Mouse (Mus musculus) cortical plate, adult 2 months (tissue): Measurements from ENCODE around the gene Kcng3. TPM values are rescaled to one million over a fixed set of nuclear protein-coding genes. Genes with fewer than 3 reads are reported as not detected.

Experiments
- H3K27ac ChIP-seq: fragments of 200-500 bp; 2 replicates; pipeline ENCODE4 v1.5.1; 2012; ENCODE audit warnings: low read length, control low read depth, inconsistent platforms; ENCODE audit not compliant: insufficient read depth
- H3K4me1 ChIP-seq: fragments of 200-500 bp; 2 replicates; pipeline ENCODE4 v1.6.1; 2011; ENCODE audit warnings: low read length; ENCODE audit not compliant: control insufficient read depth, insufficient read depth
- H3K4me3 ChIP-seq: fragments of 200-500 bp; 2 replicates; pipeline ENCODE4 v1.5.1; 2011; ENCODE audit warnings: mild to moderate bottlenecking, low read length, control low read depth; ENCODE audit not compliant: insufficient read depth
- CTCF ChIP-seq: fragments of 200-500 bp; IDR thresholded peaks from 2 replicates; pipeline ENCODE4 v1.5.1; 2011; ENCODE audit warnings: mild to moderate bottlenecking, control low read depth, low read length; ENCODE audit not compliant: insufficient read depth; ENCODE audit errors: extremely low read depth
- POLR2A ChIP-seq: fragments of 200-500 bp; IDR thresholded peaks from 2 replicates; pipeline ENCODE4 v1.6.1; 2011; ENCODE audit warnings: mild to moderate bottlenecking, low read length, control low read depth; ENCODE audit not compliant: insufficient read depth; ENCODE audit errors: extremely low read depth
- polyA plus RNA-seq: library from polyadenylated mRNA; depleted of rRNA; stranded (reverse); fragments of >200 nt; gene quantifications from 2 replicates; pipeline ENCODE4 v1.2.3, GENCODE M21; 2012; rRNA removed

The Kcng3 gene
- polyA plus RNA-seq, 1 experiment: 2.3 TPM

DNA sequence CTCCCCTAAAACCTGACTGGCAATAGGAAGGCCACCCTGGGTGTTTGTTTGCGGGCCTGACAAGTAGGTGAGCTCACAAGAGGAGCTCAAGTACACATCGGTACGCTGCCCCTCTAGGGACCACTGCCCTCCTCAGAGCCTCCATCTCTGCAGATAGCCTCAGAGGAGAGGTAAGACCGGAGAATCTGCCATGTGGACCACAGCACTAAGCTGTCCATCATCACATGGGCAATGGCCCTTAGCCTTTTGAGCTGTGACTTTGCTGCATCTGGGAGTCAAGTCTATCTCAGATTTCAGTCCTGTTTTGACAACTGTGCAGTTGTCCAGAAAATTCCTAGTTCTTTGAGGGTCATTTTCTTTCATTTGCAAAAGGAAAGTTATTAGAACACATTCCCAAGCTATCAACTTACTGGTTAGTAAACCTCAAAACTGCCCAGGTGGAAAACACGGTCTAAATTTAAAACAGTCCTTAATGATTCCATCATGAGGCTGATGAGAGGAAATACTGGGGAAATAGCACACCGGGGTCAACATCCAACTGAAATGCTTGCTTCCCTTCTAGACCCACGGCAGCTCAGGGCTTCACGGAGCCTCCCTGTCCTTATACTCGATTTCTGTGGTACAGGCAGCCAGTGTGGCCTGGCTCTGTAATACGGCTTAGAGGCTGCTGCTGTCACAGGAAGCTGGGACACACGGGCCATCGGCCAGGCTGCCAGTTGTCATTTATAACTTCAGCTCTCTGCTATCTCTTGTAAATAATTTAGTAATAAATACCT, 92.2 kb downstream of the Kcng3 start:
- Histone ChIP-seq H3K27ac (no peak overlapping the region), H3K4me1 (no peaks in the 10 kb centered on the region), H3K4me3 (no peak overlapping the region)
- TF ChIP-seq CTCF (no peak), POLR2A (no peak)

DNA sequence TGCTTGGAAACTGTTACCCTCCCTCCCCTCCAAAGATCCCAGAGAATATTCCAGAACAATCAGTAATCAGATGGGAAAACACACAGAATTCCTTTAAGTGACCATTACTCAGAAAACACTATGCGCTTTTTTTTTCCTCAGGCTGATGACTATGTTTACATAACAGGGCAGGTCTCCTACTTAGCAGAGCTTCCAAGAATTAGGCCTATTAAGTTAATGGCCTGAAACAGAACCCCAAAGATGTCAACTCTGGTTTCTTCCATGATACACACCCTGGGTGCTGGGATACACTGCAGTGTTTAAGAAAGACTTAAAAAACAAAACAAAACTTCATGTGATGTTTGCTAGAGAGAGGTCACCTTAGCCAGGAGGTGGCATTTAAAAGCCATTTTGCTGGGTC, 93.0 kb downstream of the Kcng3 start:
- no peak overlapping the region for H3K4me3 ChIP-seq
- H3K4me1 ChIP-seq: no peaks in the 10 kb centered on the region
- TF ChIP-seq CTCF (no peak), POLR2A (no peak)
- H3K27ac ChIP-seq: no peak overlapping the region

DNA sequence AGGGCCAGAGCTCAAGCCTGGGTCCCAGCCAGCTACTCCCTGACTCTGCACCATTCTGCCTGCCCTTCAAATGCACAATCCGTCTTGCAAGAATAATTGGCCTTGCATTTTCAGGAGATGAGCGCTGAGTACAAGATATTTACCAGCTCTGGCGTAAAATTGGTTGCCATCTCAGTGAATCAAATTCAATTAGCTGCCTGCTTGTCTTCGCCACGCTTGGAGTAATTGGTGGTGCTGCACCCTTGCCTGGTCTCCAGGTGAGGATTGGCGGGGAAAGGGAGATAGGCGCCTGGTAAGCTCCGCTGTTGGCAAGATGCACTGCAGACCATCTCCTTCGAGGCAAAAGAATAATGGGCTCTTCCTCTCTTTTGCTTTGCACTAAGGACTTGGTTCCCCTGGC, 93.6 kb downstream of the Kcng3 start:
- Histone ChIP-seq H3K4me3 (no peak overlapping the region), H3K27ac (no peak overlapping the region), H3K4me1 (no peaks in the 10 kb centered on the region)
- TF ChIP-seq POLR2A: no peak
- TF ChIP-seq CTCF: no peak

Other genes starting within 250 kb of the Kcng3 start
- 289 and 306 TPM in 2 replicates for gene Cox7a2l, start 114.6 kb downstream of the Kcng3 start, polyA plus RNA-seq
- gene Mta3, start 74.3 kb upstream of the Kcng3 start, polyA plus RNA-seq: 75.0 and 75.5 TPM in 2 replicates
- 0.28 and 0.88 TPM in 2 replicates for gene Haao, start 216.1 kb upstream of the Kcng3 start, polyA plus RNA-seq